Mouse (Mus musculus) lung, postnatal 0 days (tissue): ENCODE results near the gene Nsun4.

Experiments used
- CTCF ChIP-seq: IDR thresholded peaks from 2 replicates; pipeline ENCODE4 v1.5.1; 2016; ENCODE audit warnings: antibody characterized with exemption, mild to moderate bottlenecking
- EP300 ChIP-seq: IDR thresholded peaks from 2 replicates; pipeline ENCODE4 v1.6.1; 2016; ENCODE audit warnings: antibody characterized with exemption, mild to moderate bottlenecking, control low read depth

- no peak; the same call in 1 of the 2 replicates for TF ChIP-seq EP300
- TF ChIP-seq CTCF = no peak
Measured at GRCm38 (mm10) chr4:116053399-116053961, at the start of gene Nsun4.
